Mouse (Mus musculus) CH12F3 (cell line): Measurements from ENCODE around the gene Cldn34b2.
"Not testable (repeated sequence)": the region's sequence is repeated elsewhere in the genome, so short reads cannot be mapped to it uniquely, and the experiment has no call there.

ENCODE experiments used
- in situ Hi-C: fragments of 300-500 bp; cut with MboI; formaldehyde crosslinking; loops from 2 replicates; pipeline ENCODE4 v1.14.3; 2020; ENCODE audit warnings: low sequenced_read_pairs

The Cldn34b2 gene

GRCm38 (mm10) chrX:155128312-155128711 is at the start of gene Cldn34b2:
TSS of gene Cldn34b2 (minus strand) at chrX:155128412.
- in situ Hi-C loops: loop anchor here (25.0 kb wide), 1 partner anchor 184 kb away; no protein-coding TSS in a partner anchor

GRCm38 (mm10) chrX:155177640-155178039 is 49.4 kb upstream of the Cldn34b2 start:
- in situ Hi-C loops: no loop called here

GRCm38 (mm10) chrX:155177230-155177629 is 49.0 kb upstream of the Cldn34b2 start:
- in situ Hi-C loops: no loop called here

DNA sequence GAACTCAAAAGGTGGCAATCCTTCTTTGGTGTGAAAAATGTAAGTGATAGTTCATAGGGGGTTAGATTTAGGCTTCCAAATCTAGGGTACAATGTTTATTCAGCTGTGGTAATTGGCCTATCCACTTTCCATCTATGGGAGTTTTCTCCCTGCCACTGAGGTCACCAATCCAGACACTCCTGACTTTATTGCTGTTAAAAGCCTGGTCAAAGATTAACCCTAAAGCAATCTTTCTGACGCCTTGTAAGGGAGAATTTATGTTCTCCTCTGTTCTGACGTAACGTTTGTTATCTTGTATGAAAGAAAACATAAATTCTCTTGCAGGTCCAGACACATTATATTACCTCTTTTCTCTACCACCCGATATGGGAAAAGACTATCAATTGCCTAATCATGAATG is 47.4 kb upstream of the Cldn34b2 start:
- in situ Hi-C loops: no loop called here

DNA sequence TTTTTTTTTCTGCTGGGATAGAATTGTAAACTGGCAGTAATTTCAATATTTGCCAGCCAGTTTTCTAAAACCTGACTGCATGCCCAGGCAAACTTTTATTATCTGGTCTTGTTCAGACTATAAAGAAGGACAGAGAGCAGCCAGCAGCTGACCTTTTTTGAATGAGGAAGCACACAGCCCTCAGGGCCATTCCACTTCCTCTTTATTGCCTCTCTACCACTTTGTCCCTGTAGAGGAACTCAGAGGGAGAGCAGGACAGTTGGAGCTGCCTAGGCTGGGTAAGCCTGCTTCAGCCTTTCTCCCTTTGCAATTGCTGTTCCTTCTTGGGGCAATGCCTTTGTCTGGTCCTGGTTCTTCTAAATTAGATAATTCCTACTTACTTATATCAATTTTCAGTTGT is 44.1 kb upstream of the Cldn34b2 start:
- in situ Hi-C loops: no loop called here

DNA sequence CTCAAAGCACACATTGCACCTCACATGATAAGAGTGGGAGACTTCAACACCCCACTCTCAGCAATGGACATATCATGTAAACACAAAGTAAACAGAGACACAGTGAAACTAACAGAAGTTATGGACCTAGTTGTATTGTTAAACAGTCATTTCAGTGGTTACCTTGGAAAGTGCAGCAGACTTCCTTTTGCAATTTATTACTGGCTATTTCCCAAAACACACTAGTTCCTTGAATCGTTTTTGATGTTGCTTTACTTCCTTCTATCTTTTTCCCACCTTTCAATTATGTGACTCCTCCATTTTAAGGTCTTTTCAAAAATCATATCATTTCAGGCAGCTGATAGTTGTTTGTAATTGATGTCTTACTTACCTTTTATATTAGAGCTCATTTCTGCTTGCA is 43.5 kb upstream of the Cldn34b2 start:
- in situ Hi-C loops: no loop called here

DNA sequence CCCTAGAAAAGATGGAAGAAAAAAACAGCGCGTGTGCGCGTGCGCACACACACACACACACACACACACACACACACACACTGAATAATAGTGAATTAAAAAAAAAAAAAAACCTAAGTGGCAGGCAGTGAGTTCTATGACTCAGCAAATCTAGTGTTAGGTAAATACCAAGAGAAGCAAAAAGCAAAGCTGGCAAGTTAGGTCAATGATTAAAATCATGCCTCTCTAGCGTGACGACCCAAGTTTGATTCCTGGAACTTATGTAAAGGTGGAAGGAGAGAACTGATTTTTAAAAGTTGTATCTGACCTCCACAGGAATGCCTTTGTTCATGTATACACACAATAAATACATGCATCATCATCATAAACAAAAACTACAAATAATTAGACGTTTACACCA is 41.7 kb upstream of the Cldn34b2 start:
- in situ Hi-C loops: no loop called here

- in situ Hi-C loops: no loop called here
Measured at GRCm38 (mm10) chrX:155167667-155168066, 39.5 kb upstream of the Cldn34b2 start.

DNA sequence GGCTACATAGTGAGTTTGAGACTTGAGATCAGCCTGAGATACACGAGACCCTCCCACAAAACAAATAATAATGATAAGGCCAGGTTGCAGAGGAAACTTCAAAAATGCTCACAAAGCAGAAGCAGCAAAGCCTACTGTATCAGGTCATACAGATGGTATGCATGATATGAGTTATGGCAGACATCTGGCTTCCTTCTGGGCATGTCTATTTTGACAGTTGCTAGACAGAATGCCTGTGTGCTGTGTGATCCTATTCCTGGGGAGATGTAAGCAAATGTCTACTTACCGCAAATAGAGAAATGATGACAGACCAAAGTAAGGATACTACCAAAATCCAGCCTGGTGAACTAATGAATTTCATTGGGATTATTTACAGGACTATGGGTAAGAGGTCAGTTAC is 38.1 kb upstream of the Cldn34b2 start:
- in situ Hi-C loops: no loop called here

- in situ Hi-C loops: no loop called here
Measured at GRCm38 (mm10) chrX:155163553-155163952, 35.3 kb upstream of the Cldn34b2 start.

- in situ Hi-C loops: no loop called here
Measured at GRCm38 (mm10) chrX:155151868-155152267, 23.7 kb upstream of the Cldn34b2 start.

GRCm38 (mm10) chrX:155144718-155145117 is 16.5 kb upstream of the Cldn34b2 start:
- in situ Hi-C loops: loop anchor here (25.0 kb wide), 1 partner anchor 168 kb away; no protein-coding TSS in a partner anchor

DNA sequence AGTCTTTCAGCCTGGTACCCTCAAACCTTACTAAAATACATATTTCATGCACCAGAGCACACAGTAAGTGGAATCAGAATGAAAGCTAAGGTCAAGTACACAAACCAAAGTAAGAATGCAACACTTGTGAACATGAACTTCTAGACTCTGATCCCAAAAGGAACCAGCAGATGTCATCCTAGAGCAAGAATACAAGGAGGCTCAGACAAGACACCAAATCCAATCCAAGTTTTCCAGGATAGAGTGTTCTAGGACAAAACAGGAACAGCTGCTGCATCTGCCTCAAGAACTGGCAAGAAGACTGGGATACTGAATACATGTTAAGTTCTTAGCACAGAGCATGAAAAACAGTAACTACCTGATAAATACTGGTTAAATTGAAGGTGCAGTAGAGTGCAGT is 30.2 kb downstream of the Cldn34b2 start:
- in situ Hi-C loops: no loop called here

GRCm38 (mm10) chrX:155093566-155093965 is 34.6 kb downstream of the Cldn34b2 start, which contains the start of gene Magea2:
TSS of gene Magea2 (minus strand) at chrX:155093666.
- in situ Hi-C loops: not testable (repeated sequence)

DNA sequence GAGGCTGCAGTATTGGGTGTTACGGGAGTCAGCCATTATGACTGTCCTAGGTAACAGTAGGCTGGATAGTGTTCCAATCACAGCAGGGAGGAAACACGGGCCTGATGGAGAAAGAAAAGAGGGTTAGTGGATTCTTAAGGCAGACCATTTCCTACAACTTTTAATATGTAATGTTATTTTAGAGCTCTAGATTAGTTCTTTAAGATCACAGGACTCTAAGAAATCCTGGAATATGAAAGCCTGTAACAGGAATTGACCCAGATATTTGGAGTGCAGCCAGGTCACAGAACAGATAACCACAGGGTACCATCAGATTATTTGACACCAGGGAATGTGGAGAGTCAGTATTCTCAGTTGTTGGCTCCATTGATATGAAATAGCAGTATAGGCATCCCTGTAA is 38.5 kb downstream of the Cldn34b2 start, which contains the start of gene Magea1:
Gene Magea1 (minus strand): TSS at position 101 of the 400 bp plus-strand sequence.
- in situ Hi-C loops: not testable (repeated sequence)
